Mouse (Mus musculus) cerebellum, adult 2 months (tissue): ENCODE data around the gene Fank1.

ENCODE experiments used
- CTCF ChIP-seq: fragments of 200-500 bp; IDR thresholded peaks from 2 replicates; pipeline ENCODE4 v1.5.1; 2011; ENCODE audit warnings: low read depth, mild to moderate bottlenecking, control low read depth, low read length, moderate library complexity, borderline replicate concordance; ENCODE audit not compliant: insufficient read depth
- POLR2A ChIP-seq: fragments of 200-500 bp; IDR thresholded peaks from 2 replicates; pipeline ENCODE4 v1.6.1; 2011; ENCODE audit warnings: low read length, control low read depth, borderline replicate concordance; ENCODE audit not compliant: insufficient read depth

GRCm38 (mm10) chr7:133823751-133824150 lies 47.1 kb downstream of the Fank1 start:
- TF ChIP-seq CTCF (no peak; the same call in 1 of the 2 replicates), POLR2A (no peak)
